Mouse (Mus musculus): Measurements from ENCODE around the gene Adora3.

Adora3 gene

DNA sequence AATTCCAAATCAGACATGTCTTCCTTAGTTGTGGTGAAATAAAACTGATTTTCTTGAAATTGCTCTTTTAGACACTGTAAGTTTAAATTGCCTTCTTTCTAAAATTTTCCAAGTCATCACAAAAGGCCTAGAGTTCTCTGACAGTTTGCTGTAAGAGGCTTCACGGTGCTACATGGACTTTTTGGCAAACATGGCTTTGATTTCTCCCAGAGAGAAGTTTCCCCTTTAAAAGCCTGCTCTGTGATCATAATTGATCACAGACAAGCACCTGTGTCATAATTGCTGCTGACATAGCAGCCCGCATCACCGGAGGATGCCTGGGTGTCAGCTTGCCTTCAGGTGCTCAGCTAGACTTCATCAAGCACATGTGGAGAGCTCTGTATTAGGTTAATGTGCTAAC, at the start of gene Adora3, which contains the start of gene Tmigd3:
Gene Adora3, plus strand, starts transcription at position 301 of the 400 bp plus-strand sequence.
Gene Tmigd3, plus strand, starts transcription at position 346 of the 400 bp plus-strand sequence.
- no peak for DNase-seq (ENCODE audit: low spot score)

DNA sequence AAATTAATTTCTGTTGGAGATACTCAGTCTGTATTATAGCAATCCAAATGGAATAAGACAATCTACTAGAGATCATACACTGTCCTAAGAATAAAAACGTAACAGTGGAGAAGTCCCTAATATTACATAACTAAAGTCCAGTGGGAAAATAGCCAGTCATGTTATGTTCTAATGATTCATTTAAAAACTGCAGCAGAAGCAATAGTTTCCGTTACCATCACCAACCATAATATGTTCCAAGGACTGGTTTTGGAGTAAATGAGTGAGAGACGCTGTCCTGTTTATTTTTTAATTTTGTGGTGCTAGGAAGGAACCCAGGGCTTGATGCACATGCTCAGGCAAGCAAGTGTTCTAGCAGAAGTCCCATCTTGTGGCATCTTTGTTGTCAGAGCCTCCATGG, 49.2 kb upstream of the Adora3 start:
- no peak for DNase-seq (ENCODE audit: low spot score)

DNA sequence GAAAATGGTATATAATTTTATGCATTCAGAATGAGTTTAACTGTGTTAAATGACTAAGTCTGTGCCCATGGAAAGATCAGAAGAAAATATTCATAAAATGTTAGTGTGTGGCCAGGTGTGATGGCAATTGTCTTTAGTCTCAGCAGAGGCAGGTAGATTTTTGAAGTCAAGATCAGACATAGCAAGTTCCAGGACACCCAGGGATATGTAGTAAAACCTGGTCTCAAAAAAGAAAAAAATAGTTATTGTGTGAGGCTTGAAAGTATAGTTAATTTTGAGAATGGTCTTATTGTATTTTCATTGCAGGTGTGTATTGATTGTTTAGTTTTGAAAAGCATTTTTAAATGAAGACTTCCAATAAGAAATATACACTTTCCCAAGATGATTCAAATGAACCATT, 47.0 kb upstream of the Adora3 start:
- DNase-seq (ENCODE audit: low spot score), result no peak

DNA sequence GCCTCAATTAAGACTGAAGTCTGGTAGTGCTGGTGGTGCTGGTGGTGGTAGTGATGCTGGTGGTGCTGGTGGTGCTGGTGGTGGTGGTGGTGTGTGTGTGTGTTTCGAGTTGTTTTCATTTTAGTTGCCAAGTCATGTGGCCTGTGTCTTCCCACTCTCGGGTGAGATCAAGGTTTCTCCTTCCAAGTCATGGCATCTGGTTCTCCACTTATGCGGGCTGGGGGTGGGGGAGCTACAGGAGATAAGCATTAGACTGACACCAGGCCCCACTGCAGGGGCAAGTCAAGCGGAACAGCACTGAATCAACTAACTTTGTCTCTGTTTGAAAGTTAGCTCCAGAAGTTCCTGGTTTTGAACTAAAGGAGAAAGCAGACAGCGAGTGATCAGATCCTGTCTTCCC, 46.6 kb upstream of the Adora3 start:
- no peak for DNase-seq (ENCODE audit: low spot score)

DNA sequence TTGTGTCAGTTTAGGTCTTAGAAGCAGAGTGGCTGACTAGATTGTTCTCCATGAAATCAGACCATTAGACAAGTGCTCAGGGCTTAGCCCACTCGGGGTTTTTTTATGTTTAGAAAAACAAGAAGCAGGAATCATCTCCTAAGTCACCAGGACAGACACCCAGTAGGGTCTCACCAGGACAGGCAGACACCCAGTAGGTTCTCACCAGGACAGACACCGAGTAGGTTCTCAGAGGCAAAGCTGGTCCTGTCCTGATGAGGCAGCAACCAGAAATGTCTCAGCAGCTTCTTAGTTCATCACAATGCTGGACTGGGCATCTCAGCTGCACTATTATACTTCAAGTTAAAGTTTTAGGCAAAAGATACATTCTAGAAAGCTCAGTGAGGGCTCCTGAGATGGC, 46.0 kb upstream of the Adora3 start:
- no peak for DNase-seq (ENCODE audit: low spot score)

DNA sequence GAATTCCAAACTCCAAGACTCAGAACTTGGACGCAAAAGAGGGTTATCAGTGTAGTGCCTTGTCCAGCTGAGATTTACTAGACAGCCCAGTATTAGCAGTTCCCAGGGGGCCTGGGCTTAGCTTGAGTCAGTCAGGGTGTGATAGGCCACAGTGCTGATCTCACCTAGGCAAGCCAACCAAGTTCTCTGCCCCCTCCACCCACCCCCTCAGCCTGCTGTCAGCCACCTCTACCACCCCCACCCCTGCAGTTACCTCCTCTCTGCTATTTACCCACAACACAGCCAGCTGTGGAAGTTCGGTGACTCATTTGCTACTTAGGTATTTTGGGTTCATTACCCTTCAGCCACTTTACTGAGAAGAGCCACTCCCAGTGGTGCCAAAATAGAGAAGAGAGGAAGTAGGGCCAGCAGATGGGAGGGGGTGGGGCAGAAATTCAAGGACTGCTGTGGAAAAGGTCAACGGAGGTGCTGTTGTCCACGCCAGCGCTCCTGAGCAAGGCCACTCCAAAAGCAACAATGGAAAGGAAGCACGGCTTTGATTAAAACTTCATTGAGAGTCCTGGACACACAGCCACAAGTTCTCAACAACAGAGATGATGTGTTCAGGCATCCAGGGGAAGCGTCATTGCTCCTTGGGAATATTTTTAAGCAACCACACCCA, 45.0 kb upstream of the Adora3 start:
- DNase-seq (ENCODE audit: low spot score), result no peak

DNA sequence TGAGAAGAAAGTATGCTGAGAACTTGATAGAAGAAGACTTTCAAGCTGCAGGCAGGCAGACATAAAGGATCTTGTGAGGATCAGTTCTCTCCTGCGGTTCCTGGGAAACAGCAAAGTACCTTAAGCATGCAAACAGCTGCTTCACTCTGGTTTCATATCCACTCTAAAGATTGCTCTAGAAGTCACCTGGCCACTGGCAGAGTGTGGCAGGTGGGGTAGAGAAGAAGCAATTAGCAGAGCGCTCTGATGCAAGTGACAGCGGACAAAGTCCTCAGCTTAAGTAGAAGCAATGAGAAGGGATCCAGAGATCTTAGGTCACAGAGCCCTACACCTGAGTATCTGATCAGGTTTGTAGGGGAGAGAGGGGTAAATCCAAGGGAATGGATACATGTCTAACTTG, 39.1 kb upstream of the Adora3 start:
- DNase-seq (ENCODE audit: low spot score), result no peak

DNA sequence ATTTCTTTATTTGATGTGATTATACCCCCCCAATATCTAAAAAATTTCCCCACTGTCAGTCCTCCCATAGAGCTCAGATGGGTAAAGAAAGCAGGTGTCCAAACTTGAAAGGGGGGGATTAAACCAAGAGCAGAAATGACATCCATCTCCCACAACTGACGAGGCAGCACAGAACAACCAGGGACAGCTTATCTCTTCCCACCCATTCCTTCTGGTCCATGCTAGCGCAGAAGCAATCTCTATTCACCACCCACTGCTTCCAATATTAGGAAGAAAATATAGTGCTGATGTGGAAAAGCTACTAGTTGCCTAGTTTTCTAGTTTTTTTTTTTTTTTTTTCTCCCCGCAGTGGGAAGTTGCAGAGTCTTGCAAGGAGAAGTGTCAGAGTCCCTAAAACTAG, 34.8 kb upstream of the Adora3 start:
- DNase-seq (ENCODE audit: low spot score), result no peak

DNA sequence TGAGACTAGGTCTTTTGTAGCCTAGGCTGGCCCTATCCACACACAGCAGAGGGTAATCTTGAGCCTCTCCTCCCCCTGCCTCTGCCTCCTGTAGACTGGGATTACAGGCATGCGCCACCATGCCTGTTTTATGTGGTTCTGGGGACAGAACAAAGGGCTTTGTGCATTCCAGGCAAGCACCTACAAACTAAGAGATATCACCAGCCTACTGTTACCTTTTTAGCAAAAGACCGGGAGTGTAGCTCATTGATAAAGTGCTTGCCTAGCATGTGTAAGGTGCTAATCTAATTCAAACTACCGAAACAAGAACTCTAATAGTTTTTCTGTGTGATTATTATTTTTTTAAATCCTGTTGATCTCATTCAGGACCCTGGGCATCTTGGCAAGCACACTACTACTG, 33.8 kb upstream of the Adora3 start:
- DNase-seq (ENCODE audit: low spot score), result no peak

DNA sequence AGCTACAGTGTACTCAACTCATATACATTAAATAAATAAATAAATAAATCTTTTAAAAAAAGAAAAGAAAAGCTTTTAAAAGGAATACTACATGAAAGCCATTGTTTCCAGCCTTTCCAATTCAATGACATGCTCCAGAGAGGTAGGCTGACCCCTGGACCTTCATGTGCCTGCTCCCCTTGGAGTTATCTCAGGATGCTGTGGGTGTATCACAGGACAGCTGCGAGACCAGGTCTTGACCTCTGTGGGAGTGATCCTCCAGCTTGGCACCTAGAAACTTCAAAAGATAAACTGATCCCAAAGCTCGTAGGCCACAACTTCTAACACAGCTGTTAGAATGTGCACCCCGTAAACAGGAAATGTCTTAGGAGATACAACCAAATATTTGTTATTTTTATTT, 32.0 kb upstream of the Adora3 start:
- DNase-seq (ENCODE audit: low spot score), result no peak

DNA sequence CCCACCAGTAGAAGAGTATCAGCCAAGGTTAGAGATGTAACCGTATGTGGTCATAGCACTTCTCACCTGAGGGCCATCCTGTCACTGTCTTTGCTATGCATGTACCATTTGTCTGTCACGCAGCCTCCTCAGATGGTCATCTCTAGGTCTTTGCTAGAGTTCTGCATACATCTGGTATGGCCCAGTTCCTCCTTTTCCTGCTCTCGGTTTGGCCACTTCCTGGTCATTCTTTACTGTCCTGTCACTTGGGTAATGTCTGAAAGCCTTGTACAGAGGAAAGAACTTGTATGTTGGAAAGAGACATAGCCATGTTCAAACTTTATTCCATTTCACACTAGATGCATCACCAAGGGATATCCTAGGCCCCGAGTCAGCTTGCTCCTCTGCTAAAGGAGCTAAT, 30.8 kb upstream of the Adora3 start:
- DNase-seq (ENCODE audit: low spot score), result no peak

DNA sequence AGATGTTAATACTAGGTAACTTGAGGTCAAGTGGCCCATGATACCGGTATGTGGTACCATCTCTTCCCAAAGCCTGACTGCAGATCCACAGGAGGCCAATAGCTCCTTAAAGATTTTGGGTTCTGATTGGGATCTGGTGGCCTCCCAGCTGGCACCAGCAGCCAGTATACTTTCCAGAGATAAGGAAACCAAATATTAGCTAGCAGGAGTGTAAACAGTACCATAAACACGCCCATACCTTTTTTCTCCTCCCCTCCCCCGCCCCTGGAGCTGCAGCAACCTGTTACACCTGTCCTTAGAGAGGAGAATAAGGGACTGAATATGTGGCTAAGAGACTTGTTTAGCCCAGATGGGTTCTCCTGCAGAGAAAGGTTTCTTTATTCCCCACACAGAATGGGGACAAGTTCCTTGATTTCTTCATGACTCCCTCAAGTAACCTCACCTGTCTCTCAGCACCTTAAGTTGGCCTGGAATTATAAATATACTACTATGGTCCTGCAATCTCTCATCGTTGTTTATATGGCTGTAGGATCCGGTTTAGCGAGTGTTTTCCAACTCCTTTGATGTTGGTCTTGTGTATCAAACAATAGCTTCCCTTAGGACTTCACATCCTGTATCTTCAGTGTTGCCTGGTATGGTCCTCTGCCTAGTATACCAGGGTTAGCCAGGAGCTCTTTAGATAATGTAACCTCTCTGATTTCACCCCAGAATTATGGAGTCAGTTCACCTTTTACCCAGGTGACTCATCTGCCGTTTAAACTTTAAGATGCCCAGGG, 24.2 kb upstream of the Adora3 start:
- no peak for DNase-seq (ENCODE audit: low spot score)

DNA sequence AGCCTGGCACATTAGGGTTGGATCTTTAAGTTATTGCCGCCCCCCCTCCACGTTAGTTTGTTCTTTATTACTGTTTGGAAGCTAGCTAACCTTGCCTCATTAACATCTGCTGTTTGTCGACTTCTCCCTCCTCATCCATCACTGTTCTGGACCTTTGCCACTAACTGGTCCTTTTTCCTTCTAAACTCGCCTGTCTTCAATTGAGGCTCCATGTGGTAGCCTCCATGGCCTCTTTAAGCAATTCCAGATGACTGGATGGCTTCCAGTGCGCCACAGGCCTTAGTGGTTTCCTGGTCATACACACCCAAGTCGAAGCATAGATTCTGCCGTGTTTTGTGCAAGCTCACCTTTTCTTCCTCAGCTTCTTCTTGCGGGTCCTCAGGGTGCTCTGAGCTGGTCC, 16.9 kb upstream of the Adora3 start:
- no peak for DNase-seq (ENCODE audit: low spot score)

DNA sequence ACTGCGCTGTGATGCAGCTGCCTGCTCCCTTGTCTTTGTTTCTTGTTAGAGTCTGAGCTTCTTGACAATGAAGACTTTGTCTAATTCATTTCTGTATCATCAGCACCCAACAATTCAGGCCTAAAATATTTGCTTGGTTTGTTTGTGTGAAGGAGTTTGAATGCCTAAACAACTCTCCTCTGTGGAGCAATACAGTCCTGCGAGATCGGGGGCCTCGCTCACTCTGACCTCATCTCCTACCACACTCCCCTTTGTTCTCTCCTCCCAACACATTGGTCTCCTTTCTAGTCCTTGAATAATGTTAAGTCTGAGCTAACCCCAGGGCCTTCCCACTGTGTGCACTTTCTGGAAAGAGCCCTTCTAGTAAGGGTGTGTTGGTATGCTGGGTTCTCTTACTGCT, 15.9 kb upstream of the Adora3 start:
- DNase-seq (ENCODE audit: low spot score), result no peak

DNA sequence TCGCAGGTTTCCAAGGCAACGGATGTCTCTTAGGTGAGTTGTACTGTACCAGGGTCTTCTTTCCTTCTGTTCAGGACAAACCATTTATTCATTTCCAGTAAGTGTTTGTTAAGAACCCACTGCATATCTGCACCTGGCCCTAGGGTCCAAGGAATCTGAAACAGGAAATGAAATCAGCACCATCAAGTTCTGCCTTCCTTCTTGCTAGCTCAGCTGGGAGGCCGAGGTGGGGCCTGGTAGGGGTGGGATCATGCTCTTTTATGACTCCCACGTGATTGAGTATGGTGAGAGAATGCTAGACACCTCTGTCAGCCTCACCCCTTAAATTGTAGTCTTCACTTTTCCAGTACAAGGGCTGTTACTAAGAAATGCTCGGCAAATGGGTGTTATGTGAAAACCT, 13.1 kb upstream of the Adora3 start:
- no peak for DNase-seq (ENCODE audit: low spot score)

DNA sequence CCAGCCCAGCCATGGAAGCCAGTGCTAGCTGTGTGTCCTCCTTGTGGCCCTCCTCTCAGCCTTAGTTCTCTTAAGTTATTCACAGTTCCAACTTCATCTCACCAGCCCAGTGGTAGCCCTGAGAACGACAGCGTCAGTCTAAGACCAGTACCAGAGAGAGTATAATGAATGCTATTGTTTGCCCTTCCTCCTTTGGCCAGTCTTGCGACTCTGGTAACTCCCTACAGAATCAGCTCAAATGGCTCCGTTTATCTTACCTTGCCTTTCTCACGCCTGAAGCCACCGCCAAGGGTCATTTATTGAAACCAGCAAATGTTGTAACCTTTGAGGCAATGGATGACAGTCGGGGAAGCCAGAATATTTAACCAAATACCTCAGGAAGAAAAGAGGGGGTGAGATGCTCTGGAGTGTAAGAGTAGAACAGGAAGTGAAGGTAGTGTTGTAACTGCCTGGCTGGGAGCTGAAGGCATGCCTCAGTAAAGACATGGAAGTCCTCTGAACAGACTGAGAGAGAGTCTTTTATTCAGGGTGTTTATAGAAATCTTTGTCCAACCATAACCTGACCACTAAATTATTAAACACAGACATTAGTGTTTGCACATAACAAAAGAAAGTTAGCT, 8.8 kb upstream of the Adora3 start:
- DNase-seq (ENCODE audit: low spot score), result no peak

DNA sequence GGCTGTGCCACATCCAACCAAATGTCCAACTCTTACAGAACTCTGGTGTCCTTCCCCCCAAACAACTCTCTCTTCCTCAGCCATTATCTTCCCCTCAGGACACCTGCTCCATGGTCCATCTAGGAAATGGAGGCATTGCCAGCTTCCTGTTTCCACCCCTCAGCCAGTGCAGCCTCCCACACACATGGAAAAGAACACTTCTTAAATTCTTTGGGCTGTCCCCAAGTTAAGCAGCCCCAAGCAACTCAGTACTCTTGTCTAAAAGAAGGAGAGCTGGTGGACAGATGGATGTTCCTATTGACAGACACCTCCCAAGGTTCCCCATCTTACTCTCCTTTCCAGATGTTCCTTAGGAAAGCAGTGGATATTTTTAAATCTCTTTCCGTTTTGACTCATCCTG, 6.5 kb upstream of the Adora3 start:
- no peak for DNase-seq (ENCODE audit: low spot score)

DNA sequence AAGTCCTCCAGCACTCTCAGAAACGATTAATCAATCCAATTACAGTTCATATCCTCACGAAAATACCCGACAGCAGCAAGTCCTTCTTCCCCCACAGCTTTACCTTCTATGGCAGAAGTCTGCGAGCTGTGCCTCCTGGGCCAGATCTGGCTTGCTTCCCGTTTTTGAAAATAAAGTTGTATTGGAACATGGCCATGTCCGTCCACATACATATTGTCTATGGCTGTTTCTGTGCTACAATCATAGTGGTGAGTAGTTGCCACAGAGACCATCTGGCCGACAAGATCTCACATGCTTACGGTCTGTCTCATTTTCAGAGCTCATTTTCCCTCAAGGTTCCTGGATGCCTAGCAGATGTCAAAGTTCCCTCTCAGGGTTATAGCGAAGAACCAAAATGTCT, 5.5 kb upstream of the Adora3 start:
- DNase-seq (ENCODE audit: low spot score), result no peak

DNA sequence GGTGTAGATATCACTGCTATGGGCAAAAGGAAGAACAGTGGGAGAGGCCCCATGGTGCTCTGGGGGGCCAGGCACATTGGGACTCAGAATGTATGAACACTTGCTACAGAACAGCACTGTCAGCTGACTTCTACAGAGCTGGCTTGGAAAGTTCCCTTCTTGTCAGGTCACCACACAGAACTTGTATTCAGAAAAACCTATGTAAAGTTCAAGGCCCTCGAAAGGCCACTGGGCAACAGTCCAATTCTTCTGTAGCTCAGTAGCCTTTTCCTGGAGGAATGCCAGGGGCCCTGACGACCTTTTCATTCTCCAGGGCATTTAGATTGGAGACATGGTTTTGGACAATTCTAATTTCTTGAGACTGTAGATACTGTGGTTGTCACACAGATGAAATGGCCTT, 2.5 kb upstream of the Adora3 start:
- no peak for DNase-seq (ENCODE audit: low spot score)

DNA sequence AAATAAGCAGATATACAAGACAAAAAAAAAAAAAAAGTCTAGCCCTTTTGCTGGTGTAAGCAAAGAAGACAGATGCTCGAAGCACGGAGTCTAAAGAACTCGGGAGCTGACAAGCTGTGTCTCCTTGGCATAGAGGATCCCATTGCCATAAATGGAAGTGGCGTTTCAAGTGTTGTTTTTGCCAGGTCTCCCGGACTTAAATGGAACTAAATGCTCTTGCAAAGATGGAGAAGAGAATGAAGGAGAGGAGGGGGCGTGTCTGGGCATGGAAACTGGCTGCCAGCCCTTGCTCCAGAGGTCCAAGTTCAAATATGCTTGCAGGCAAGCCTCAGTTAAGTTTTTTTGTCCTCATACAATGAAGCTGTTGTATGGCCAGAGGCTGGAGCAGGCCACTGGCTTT, 1.4 kb downstream of the Adora3 start:
- DNase-seq (ENCODE audit: low spot score), result no peak

DNA sequence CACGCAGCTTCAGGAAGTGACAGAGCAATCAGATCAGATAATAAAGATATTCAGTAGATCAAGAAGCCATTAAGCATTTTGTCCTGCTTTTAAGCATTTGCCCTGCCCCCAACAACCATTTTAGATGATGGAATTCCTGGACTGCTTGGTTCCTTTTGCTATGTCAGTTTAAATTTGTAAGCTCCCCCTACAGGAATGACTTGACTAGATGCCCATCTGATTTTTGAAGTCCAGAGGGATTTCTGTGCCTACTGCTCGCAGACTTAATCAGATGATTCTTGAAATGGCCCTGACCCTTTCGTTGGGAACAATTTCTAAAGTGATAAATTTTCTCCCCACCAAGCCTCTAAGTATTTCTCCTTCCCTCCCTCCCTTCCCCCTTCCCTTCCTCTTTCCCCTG, 1.9 kb downstream of the Adora3 start:
- DNase-seq (ENCODE audit: low spot score), result no peak

DNA sequence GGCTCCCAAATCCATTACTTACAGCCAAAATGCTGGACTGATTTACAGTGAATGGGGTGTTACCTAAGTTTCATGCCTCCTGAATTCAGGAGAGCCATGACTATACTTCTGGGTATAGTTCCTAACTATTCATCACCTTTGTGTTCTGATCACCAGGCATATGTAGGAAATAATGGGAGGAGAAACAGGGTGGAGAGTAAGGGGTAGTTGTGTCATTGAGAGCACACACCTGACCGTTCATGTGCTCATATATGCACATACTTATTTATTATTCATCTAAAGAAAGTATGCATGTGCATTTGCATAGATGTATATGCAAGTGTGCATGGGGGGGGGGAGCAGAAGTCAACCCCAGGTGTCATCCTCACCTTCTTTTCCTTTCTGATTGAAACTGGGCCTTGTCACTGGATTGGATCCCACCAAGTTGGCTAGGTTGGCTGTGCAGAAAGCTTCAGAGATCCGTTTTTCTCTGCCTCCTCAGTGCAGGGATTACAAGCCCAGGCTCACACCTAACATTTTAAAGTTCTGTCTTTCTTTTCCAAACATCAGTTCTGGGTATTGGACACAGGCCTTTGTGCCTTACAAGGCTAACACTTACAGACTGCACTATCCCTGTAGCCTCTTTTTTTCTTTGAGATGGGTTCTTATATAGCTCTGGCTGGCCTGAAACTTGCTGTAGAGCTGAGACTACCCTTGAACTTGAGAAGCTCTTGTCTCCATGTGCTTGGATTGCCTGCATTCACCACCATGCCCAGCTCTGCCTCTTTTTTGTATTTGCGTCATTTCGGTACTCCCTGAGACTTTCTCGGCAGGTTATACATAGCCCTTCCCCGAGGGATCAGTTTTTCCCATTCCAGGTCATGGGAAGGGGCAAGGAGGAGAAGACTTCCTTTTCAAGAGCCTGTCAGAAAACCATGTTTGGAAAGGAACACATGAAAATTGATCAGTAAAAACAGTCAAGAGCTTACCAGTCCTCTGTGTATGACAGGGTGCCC, 3.1 kb downstream of the Adora3 start:
- no peak for DNase-seq (ENCODE audit: low spot score)

All from spleen, adult 12 weeks (tissue).